Mouse (Mus musculus) small intestine, adult 2 months (tissue): Measurements from ENCODE around the gene Taf5l.

Source experiments
- CTCF ChIP-seq: fragments of 200-500 bp; IDR thresholded peaks from 2 replicates; pipeline ENCODE4 v1.5.1; 2012; ENCODE audit warnings: low read depth, mild to moderate bottlenecking, control low read depth, inconsistent platforms, low read length, moderate library complexity, mixed read lengths; ENCODE audit not compliant: insufficient replicate concordance, insufficient read length; ENCODE audit errors: extremely low read depth
- POLR2A ChIP-seq: fragments of 200-500 bp; IDR thresholded peaks from 2 replicates; pipeline ENCODE4 v1.6.1; 2012; ENCODE audit warnings: low read depth, mild to moderate bottlenecking, control low read depth, inconsistent platforms, low read length, moderate library complexity

GRCm38 (mm10) chr8:124033400-124033799 lies 12.2 kb upstream of the Taf5l start:
- TF ChIP-seq CTCF (no peak), POLR2A (no peak)
